Mouse (Mus musculus) fat pad, adult 2 months (tissue): ENCODE data around the gene Plpp2.

Source experiments
- DNase-seq: peaks from one replicate; pipeline ENCODE4 v3.0.0-alpha.2; 2011; ENCODE audit warnings: low read depth, low spot score; ENCODE audit errors: extremely low read depth

Gene Plpp2

DNA sequence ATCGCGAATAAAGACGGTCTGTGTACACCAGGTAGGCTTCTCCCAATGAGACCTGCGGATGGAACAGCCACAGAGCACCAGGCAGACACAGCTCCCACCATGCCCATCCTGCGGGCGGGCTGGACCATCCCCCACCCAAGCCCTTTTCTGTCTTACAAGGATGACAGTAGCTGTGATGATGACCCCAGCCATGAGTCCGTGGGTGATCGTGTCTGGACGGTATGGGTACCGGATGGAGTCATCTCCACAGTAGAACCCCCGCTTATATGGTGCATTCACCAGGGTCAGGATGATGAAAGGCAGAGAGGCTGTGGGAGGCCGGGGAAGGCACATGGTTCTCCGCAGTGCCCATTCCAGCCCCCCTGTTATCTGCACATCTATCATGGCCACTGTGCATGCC lies 2.9 kb downstream of the Plpp2 start:
- DNase-seq, result no peak

- no peak for DNase-seq
Observed at GRCm38 (mm10) chr10:79530241-79530640, 3.4 kb downstream of the Plpp2 start.

- DNase-seq, result no peak
Observed at GRCm38 (mm10) chr10:79528081-79528480, 5.5 kb downstream of the Plpp2 start.

DNA sequence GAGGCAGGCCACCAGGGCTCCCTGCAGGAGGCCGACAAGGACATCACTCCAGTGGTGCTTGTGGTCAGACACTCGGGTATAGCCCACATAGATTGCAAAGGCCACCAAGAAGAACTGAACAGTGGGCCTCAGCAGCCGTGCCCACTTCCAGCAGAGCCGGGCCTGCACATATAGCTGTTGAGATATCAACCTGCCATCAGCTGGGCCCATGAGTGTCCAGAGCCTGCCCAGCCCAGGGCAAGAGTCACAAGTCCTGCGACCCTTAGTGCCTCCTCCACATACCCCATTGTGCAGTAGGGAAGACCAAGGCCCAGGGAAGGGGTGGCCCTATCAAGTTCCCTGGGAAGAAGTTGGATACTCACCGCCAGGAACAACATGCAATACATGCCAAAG lies 6.1 kb downstream of the Plpp2 start:
- DNase-seq, result no peak

DNA sequence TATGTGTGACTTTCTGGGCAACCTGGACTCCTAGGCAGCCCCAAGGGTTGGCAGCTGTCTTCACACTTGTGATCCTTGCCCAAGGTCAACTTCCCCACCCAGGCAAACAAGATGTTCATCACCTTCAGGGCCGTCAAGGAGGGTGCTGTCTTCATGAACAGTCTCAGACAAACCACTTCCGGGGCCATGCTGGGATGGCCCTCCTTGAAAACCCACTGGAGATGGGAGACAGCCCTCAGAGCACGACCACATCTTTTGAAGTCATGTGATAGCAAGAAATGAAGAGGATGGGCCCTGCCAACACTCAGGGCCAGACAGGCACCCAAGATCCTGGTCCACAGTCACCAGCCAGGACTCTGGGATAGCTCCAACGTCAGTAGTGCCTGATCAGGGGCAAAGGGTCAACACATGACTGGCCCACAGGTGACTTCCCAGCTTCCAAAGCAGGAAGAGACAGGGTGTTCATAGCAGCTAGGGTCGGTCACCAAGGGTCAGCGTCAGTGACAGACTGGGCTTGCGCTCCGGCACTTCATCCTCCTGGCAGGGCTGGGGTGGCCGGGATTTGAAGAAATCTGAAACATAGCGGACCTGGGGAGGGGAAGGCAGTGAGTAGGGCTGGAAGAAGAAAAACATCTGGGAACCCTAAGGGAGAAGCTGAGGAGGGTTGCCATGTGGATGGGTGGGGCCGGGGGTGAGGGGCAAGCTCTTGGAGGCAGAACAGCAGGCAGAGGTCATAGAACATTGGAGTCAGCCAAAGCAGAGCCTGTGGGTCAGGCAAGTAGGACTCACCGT lies 6.7 kb downstream of the Plpp2 start:
- DNase-seq, result no peak

DNA sequence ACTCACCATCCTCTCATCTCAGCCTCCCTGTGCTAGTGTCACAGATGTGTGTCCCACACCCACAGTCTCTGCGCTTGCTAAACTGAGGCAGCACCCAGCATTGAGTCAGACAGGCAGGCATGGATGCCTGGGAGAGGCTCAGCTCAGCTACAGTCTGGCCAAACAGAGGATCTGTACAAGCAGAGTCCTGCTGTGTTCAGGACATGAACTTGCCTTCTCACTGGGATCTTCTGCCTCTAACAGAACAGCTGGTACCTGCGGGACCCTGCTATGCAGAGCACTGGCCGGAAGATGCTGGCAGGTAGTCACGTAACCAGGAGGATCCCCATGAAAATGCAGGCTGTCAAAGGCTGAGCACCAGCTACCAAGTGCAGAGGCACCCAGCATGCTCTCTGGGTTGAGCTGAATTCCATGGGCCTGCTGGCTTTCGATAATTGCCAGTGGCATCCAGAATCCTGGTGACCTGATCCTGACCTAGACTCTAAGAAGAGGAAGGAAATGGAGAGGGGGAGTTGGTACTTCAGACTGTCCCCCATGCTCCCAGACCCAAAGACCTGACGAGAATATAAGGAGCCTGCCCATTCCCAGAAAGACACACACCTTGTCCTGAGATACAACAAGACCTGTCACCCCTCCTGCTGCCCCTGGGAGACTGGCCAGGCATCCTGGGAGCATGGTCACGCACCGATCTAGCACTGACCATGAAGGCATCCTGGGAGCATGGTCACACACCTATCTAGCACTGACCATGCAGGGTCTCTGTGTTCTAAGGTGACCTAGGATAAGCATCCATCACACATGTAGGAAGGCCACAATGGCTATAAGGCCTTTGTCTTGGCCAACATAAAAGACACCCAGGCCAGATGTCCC lies 7.9 kb downstream of the Plpp2 start:
- DNase-seq, result no peak

- DNase-seq, result no peak
Observed at GRCm38 (mm10) chr10:79524433-79524832, 9.2 kb downstream of the Plpp2 start.

GRCm38 (mm10) chr10:79506709-79507108 lies 26.9 kb downstream of the Plpp2 start:
- DNase-seq, result no peak

GRCm38 (mm10) chr10:79502830-79503644 lies 30.6 kb downstream of the Plpp2 start:
- no peak for DNase-seq

- DNase-seq, result no peak
Observed at GRCm38 (mm10) chr10:79496701-79497288, 36.8 kb downstream of the Plpp2 start.

- no peak for DNase-seq
Observed at GRCm38 (mm10) chr10:79495886-79496285, 37.7 kb downstream of the Plpp2 start.
